ENCODE assay signal across 13 mouse cellular contexts in the genomic region with DNA sequence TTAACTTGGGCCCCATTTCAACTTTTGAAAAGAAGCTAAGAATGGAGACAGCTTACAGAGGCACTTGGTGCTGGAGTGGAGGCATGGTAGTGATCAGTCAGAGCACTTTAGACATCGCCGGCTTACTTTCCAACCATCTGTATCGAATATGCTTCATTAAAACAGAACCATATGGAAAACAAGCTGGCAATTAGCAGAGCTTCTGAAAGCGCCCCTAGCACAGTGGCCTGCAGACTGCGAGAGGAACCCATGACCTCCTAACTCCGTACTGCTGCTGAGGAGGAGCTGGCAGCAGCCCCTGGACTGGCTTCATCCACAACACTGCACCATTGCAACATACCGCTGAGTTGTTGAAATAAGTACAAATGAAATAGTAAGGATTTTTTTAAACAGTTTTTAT.
DNase-seq lines count a peak whose midpoint lies in the region; ATAC-seq lines count a peak whose summit lies in the region.
"Had no signal": no experiment of that assay in that cellular context is flagged by ENCODE, and none has a peak within 500 bp of the region (broad histone marks: within the 10 kb centered on the region; RNA-seq: fewer than 3 reads in every experiment).

No protein-coding gene starts in this region.

- no peak overlapping the region for H3K4me2 ChIP-seq in hindbrain, embryonic 11.5 days (replicated peaks; ENCODE audit: low read depth, low read length)

- ATAC-seq in hindbrain, embryonic 11.5 days (ENCODE audit: low FRiP score) = no peak

- WGBS in hindbrain, embryonic 10.5 days = 78% methylated on average over 7 of the region's 7 CpGs
- WGBS in hindbrain, embryonic 11.5 days = 76% methylated on average over 7 of the region's 7 CpGs

- no peak overlapping the region for H3K4me3 ChIP-seq in hindbrain, embryonic 10.5 days
- H3K4me3 ChIP-seq in hindbrain, embryonic 11.5 days (ENCODE audit: low read depth, low read length) = no peak overlapping the region

- no peaks in the 10 kb centered on the region for H3K36me3 ChIP-seq in hindbrain, embryonic 10.5 days
- no peaks in the 10 kb centered on the region for H3K36me3 ChIP-seq in hindbrain, embryonic 11.5 days (ENCODE audit: control insufficient read depth, insufficient read depth, low read length)

- no peaks in the 10 kb centered on the region; the same call in 1 of the 2 replicates for H3K27me3 ChIP-seq in hindbrain, embryonic 10.5 days (ENCODE audit: insufficient read depth, poor library complexity, severe bottlenecking)
- no peaks in the 10 kb centered on the region for H3K27me3 ChIP-seq in hindbrain, embryonic 11.5 days (ENCODE audit: control insufficient read depth, insufficient read depth, low read length)

- no peak overlapping the region for H3K27ac ChIP-seq in hindbrain, embryonic 10.5 days
- no peak overlapping the region for H3K27ac ChIP-seq in hindbrain, embryonic 11.5 days (ENCODE audit: low read depth, low read length)
- H3K27ac ChIP-seq: macrophage had no signal

- DNase-seq in adrenal gland, adult 2 months = peak; percentile 2
- DNase-seq in adrenal gland, adult (ENCODE audit: inconsistent age in 2 of 2, low spot score in 1 of 2) = no peak
- DNase-seq in hindbrain, embryonic 10.5 days (ENCODE audit: low spot score) = peak; percentile 11
- DNase-seq in hindbrain, embryonic 11.5 days (ENCODE audit: low spot score) = no peak
- DNase-seq in brain, adult 2 months (ENCODE audit: low read depth, low spot score) = peak; percentile 6
- peak; percentile 70 for DNase-seq in hindlimb bud, embryonic 11.5 days (ENCODE audit: extremely low spot score, low read depth, low spot score)
- no peak for DNase-seq in layer of hippocampus, postnatal 25 days (ENCODE audit: extremely low spot score in 1 of 2, low spot score in 1 of 2)
- DNase-seq in MN1 (ENCODE audit: low spot score) = no peak
- DNase-seq: cerebellum, adult 11 months; gastrocnemius, postnatal 14 days; kidney, adult 9 months; thymus, adult 2 months had no signal

- no peak overlapping the region for H3K9ac ChIP-seq in hindbrain, embryonic 11.5 days (ENCODE audit: low read depth, low read length)

- peaks cover 8% of the 10 kb centered on the region for H3K4me1 ChIP-seq in hindbrain, embryonic 10.5 days (replicated peaks)
- H3K4me1 ChIP-seq in hindbrain, embryonic 11.5 days (replicated peaks; ENCODE audit: control insufficient read depth, insufficient read depth, low read length) = no peaks in the 10 kb centered on the region

- no peaks in the 10 kb centered on the region for H3K9me3 ChIP-seq in hindbrain, embryonic 10.5 days
- H3K9me3 ChIP-seq in hindbrain, embryonic 11.5 days (ENCODE audit: control insufficient read depth, low read length) = no peaks in the 10 kb centered on the region

Comparison
In these comparisons a context has a peak if more than half of its experiments do, and no peak if none do; other contexts are left out.
1. DNase-seq: peak in adrenal gland, adult 2 months (single experiment), hindbrain, embryonic 10.5 days (single experiment), brain, adult 2 months (single experiment) and hindlimb bud, embryonic 11.5 days (single experiment); none in adrenal gland, adult (0 of 2), hindbrain, embryonic 11.5 days (single experiment), layer of hippocampus, postnatal 25 days (0 of 2) and MN1 (single experiment).